Mouse (Mus musculus) forebrain, embryonic 16.5 days (tissue): ENCODE measurements around the gene Esf1. TPM values are rescaled to one million over a fixed set of nuclear protein-coding genes. Genes with fewer than 3 reads are reported as not detected.

Source experiments
- ATAC-seq: fragments of 200-750 bp; cut with Nextera tagmentation; 2 replicates; pipeline ENCODE4 v1.8.0; 2017; ENCODE audit warnings: mild to moderate bottlenecking, moderate library complexity
- H3K27ac ChIP-seq: fragments of 300-500 bp; sonication (generic); 2 replicates; pipeline ENCODE4 v1.5.1; 2014; ENCODE audit warnings: low read length, control low read depth
- H3K27me3 ChIP-seq: fragments of 300-500 bp; sonication (generic); replicated peaks from 2 replicates; pipeline ENCODE4 v1.6.1; 2014; ENCODE audit warnings: low read length; ENCODE audit not compliant: control insufficient read depth, insufficient read depth
- H3K36me3 ChIP-seq: fragments of 300-500 bp; sonication (generic); 2 replicates; pipeline ENCODE4 v1.6.1; 2014; ENCODE audit not compliant: control insufficient read depth, insufficient read depth
- H3K4me1 ChIP-seq: fragments of 300-500 bp; sonication (generic); replicated peaks from 2 replicates; pipeline ENCODE4 v1.6.1; 2014; ENCODE audit warnings: low read length; ENCODE audit not compliant: control insufficient read depth, insufficient read depth
- H3K4me2 ChIP-seq: fragments of 300-500 bp; sonication (generic); 2 replicates; pipeline ENCODE4 v1.6.1; 2014; ENCODE audit warnings: mild to moderate bottlenecking, low read length, control low read depth
- H3K4me3 ChIP-seq: fragments of 300-500 bp; sonication (generic); replicated peaks from 2 replicates; pipeline ENCODE4 v1.5.1; 2014; ENCODE audit warnings: mild to moderate bottlenecking, low read length, control low read depth
- H3K9ac ChIP-seq: fragments of 300-500 bp; sonication (generic); replicated peaks from 2 replicates; pipeline ENCODE4 v1.6.1; 2014; ENCODE audit warnings: low read depth, low read length, control low read depth
- H3K9me3 ChIP-seq: fragments of 300-500 bp; sonication (generic); 2 replicates; pipeline ENCODE4 v1.6.1; 2016; ENCODE audit warnings: low read length; ENCODE audit not compliant: control insufficient read depth
- WGBS: fragments of 180-500 bp; shearing (Covaris S2); extraction: QIAGEN DNeasy Blood & Tissue Kit; methylation state at CpG from one replicate; pipeline ENCODE4 v1.1.7; 2014; 5-methylcytosine and 5-hydroxymethylcytosine counted together
- polyA plus RNA-seq: library from polyadenylated mRNA; unstranded; fragments of >200 nt; fragmentation: Nextera tagmentation; extraction: Ambion mirVana; gene quantifications from 2 replicates; pipeline ENCODE4 v1.2.1, GENCODE M21; 2015

Gene Esf1
- polyA plus RNA-seq, 1 experiment from 2014 or later, result 20.5 TPM

DNA sequence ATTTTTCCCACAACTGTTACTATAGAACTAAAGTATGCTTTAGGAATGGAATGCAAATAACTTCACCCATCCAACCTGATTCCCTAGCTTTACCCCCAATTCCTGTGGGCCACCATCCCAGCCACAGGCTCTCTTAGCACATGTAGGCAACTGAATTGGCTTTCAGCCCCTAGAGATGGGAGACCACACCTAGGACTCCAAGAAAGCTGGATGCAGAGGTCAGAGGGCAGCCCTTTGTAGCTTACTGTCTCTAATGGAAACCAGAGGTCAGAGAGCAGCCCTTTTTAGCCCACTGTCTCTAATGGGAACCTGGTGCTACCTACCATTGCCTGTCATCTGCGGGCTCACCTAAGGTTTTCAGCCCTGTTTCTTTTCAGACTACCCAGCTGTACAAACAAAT lies 92.9 kb downstream of the Esf1 start:
- no peak for ATAC-seq
- Histone ChIP-seq H3K36me3 (no peaks in the 10 kb centered on the region), H3K27ac (no peak overlapping the region), H3K4me2 (no peak overlapping the region), H3K27me3 (no peaks in the 10 kb centered on the region), H3K9me3 (no peaks in the 10 kb centered on the region), H3K4me3 (no peak overlapping the region), H3K9ac (no peak overlapping the region), H3K4me1 (no peaks in the 10 kb centered on the region)
- 28% methylated on average over 1 of the region's 1 CpGs for WGBS

DNA sequence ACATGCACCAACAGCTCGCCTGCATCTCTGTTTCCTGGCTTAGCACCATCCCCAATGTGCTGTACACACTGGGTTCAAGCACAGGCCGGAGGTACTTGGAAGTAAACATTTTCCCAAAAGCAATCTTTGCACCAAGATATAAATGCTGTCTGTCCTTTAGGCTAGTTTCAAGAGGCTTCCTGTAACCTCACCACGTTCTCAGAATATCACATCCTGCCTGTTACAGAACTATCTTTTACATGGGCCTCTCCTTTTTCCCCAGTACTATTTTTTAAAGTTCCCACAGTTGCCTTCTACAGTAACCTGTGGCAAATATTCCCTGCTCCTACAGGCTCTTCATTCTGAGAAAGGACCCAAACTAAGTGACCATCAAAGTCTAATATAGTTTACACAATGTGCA lies 95.2 kb downstream of the Esf1 start:
- ATAC-seq, result no peak
- WGBS, result 81% methylated on average over 3 of the region's 3 CpGs
- no peak overlapping the region for H3K9ac ChIP-seq
- no peak overlapping the region for H3K27ac ChIP-seq
- no peaks in the 10 kb centered on the region for H3K36me3 ChIP-seq
- H3K4me2 ChIP-seq, result no peak overlapping the region
- no peak overlapping the region for H3K4me3 ChIP-seq
- no peaks in the 10 kb centered on the region for H3K9me3 ChIP-seq
- H3K27me3 ChIP-seq, result no peaks in the 10 kb centered on the region
- no peaks in the 10 kb centered on the region for H3K4me1 ChIP-seq

Other genes starting within 250 kb of the Esf1 start
- 23.4 and 26.2 TPM in 2 replicates for gene Tasp1, start 103.8 kb downstream of the Esf1 start, polyA plus RNA-seq
- not detected in 2 replicates for gene Gm17374, start 18.5 kb downstream of the Esf1 start, polyA plus RNA-seq
- 49.5 and 51.0 TPM in 2 replicates for gene Ndufaf5, start 85 bp upstream of the Esf1 start, polyA plus RNA-seq
- gene Sel1l2, start 219.1 kb upstream of the Esf1 start, polyA plus RNA-seq, result not detected in 2 replicates
- gene Macrod2, start 224.7 kb upstream of the Esf1 start, polyA plus RNA-seq, result 98.3 and 108 TPM in 2 replicates